Mouse (Mus musculus) ES-E14 (cell line): ENCODE results near the gene Dhx38. TPM values are rescaled to one million over a fixed set of nuclear protein-coding genes. Genes with fewer than 3 reads are reported as not detected.

Experiments used
- DNase-seq: peaks from one replicate; pipeline ENCODE4 v3.0.0-alpha.2; 2013; ENCODE audit warnings: low read depth, low spot score
- H3K27ac ChIP-seq: 2 replicates; pipeline ENCODE4 v1.5.1; 2012; ENCODE audit warnings: low read depth, mild to moderate bottlenecking, low read length, moderate library complexity, mixed read lengths; ENCODE audit not compliant: poor library complexity, insufficient read depth, severe bottlenecking
- H3K36me3 ChIP-seq: 2 replicates; pipeline ENCODE4 v1.6.1; 2012; ENCODE audit warnings: mild to moderate bottlenecking, low read length, moderate library complexity, mixed read lengths; ENCODE audit not compliant: control insufficient read depth, poor library complexity, insufficient read depth, severe bottlenecking
- H3K4me1 ChIP-seq, 2 experiments: fragments of 150-350 bp in 1 of 2; sonication (generic) in 1 of 2; 2 replicates each; pipeline ENCODE4 v1.6.1; 2012; ENCODE audit warnings: low read length in 2 of 2, mild to moderate bottlenecking in 1 of 2, mixed read lengths in 1 of 2; ENCODE audit not compliant: control insufficient read depth in 2 of 2, insufficient read depth in 2 of 2, poor library complexity in 1 of 2
- H3K4me3 ChIP-seq, 2 experiments: fragments of 150-350 bp in 1 of 2; sonication (generic) in 1 of 2; 2 replicates each; pipeline ENCODE4 v1.5.1; 2012; ENCODE audit warnings: low read length in 2 of 2, low read depth in 1 of 2, mild to moderate bottlenecking in 1 of 2, mixed read lengths in 1 of 2; ENCODE audit not compliant: insufficient read depth in 1 of 2, poor library complexity in 1 of 2, severe bottlenecking in 1 of 2
- H3K9ac ChIP-seq: 2 replicates; pipeline ENCODE4 v1.6.1; 2012; ENCODE audit warnings: low read depth, mild to moderate bottlenecking, low read length, mixed read lengths; ENCODE audit not compliant: poor library complexity, insufficient read depth, severe bottlenecking
- H3K9me3 ChIP-seq: fragments of 150-350 bp; sonication (generic); 2 replicates; pipeline ENCODE4 v1.6.1; 2012; ENCODE audit warnings: low read depth, mild to moderate bottlenecking, low read length; ENCODE audit not compliant: control insufficient read depth, insufficient read depth
- CHD2 ChIP-seq: IDR thresholded peaks from 2 replicates; pipeline ENCODE4 v1.6.1; 2014; ENCODE audit warnings: mild to moderate bottlenecking, low read depth, low read length, inconsistent platforms
- HCFC1 ChIP-seq: IDR thresholded peaks from 2 replicates; pipeline ENCODE4 v1.6.1; 2012; ENCODE audit warnings: low read length, inconsistent platforms, borderline replicate concordance; ENCODE audit not compliant: insufficient read depth
- MAFK ChIP-seq: IDR thresholded peaks from 2 replicates; pipeline ENCODE4 v1.6.1; 2014; ENCODE audit warnings: mild to moderate bottlenecking, low read depth, low read length, inconsistent platforms; ENCODE audit not compliant: insufficient read depth
- ZC3H11A ChIP-seq: IDR thresholded peaks from 2 replicates; pipeline ENCODE4 v1.6.1; 2012; ENCODE audit warnings: low read depth, mild to moderate bottlenecking, inconsistent platforms, low read length, borderline replicate concordance
- ZNF384 ChIP-seq: IDR thresholded peaks from 2 replicates; pipeline ENCODE4 v1.6.1; 2012; ENCODE audit warnings: low read depth, low read length, inconsistent platforms
- in situ Hi-C, 2 experiments: fragments of 600-800 bp; cut with MboI; formaldehyde crosslinking; loops; one replicate each; pipeline ENCODE4 v1.15.1; 2025; ENCODE audit warnings: low sequenced_read_pairs in 2 of 2, inconsistent platforms in 1 of 2; ENCODE audit not compliant: unreplicated experiment in 2 of 2
- total RNA-seq: library from RNA; depleted of rRNA; stranded (reverse); fragments of 300-350 nt; gene quantifications from 2 replicates; pipeline ENCODE4 v1.2.3, GENCODE M21; 2012; rRNA removed

The Dhx38 gene
- total RNA-seq, 1 experiment: 61.8 TPM

DNA sequence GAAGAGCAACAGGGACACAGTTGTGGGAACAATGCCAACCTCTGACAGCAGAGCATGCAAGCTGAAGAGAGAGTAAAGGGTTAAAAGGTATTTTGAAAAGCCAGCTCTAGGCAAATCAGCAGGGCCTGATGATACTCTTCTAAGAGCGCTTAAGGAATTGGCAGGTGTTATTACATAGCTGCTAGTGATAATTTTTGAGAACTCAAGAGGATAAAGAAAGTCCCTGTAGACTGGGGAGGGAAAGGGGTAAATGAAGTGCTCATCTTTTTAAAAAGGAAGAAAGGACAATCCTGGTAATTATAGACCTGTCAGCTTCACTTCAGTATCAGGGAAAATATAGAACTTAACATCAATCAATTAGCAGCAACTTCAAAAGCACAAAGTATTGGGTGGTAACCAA is 62.1 kb downstream of the Dhx38 start:
- Histone ChIP-seq H3K9ac (no peak overlapping the region), H3K4me3 (no peak overlapping the region), H3K4me1 (no peaks in the 10 kb centered on the region), H3K36me3 (no peaks in the 10 kb centered on the region), H3K9me3 (no peaks in the 10 kb centered on the region), H3K27ac (no peak overlapping the region)
- TF ChIP-seq CHD2: no peak
- TF ChIP-seq HCFC1: no peak
- TF ChIP-seq ZNF384: no peak
- TF ChIP-seq MAFK: no peak
- no peak for TF ChIP-seq ZC3H11A
- DNase-seq: no peak
- in situ Hi-C loops: no loop called here

DNA sequence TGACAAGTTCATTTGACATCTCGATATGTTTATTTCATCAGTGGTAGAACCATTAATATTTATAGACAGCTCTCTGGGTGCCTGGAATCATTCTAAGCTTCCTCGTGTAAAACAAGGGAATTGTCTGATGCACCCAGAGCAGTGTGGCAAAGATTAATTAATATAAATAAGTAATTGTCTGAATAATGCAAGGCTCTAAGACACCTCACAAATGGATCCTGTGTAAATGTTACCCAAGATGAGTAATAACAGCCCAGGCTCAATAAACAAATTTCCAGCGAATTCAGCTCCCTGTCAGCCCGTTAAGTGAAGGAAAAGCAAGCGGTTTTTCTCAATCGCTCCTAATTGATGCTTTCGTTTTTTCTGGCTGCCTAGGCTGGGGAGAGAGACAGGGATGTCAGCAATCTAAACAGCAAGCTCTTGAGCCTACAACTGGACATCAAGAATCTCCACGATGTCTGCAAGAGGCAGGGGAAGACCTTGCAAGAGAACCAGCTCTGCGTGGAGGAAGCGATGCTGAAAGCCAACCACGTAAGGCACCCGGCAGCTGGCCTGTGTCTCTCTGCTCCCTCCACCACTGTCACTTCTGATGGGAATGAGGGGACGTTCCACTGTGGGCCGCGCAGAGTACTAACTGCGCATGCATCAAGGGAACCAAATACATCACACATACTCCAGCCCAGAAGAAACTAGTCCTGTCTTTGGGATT is 66.5 kb downstream of the Dhx38 start:
- DNase-seq: no peak
- in situ Hi-C loops: no loop called here
- Histone ChIP-seq H3K4me3 (no peak overlapping the region), H3K27ac (no peak overlapping the region), H3K36me3 (no peaks in the 10 kb centered on the region), H3K9me3 (no peaks in the 10 kb centered on the region), H3K4me1 (no peaks in the 10 kb centered on the region), H3K9ac (no peak overlapping the region)
- TF ChIP-seq ZNF384 (no peak), MAFK (no peak), HCFC1 (no peak), ZC3H11A (no peak), CHD2 (no peak)

Other genes starting within 250 kb of the Dhx38 start
- gene Pmfbp1, start 71.8 kb downstream of the Dhx38 start, total RNA-seq: not detected in 2 replicates
- gene Txnl4b, start within 50 bp of the Dhx38 start, total RNA-seq: 4.1 and 7.8 TPM in 2 replicates
- gene Hp, start 13.3 kb upstream of the Dhx38 start, total RNA-seq: not detected in 2 replicates
- gene Dhodh, start 42.8 kb upstream of the Dhx38 start, total RNA-seq: 57.3 and 103 TPM in 2 replicates
- 0.54 and 0.58 TPM in 2 replicates for gene Pkd1l3, start 48.7 kb upstream of the Dhx38 start, total RNA-seq
- 22.8 and 28.5 TPM in 2 replicates for gene Ist1, start 127.4 kb upstream of the Dhx38 start, total RNA-seq
- gene Zfp821, start 139.7 kb upstream of the Dhx38 start, total RNA-seq: 8.7 and 9.1 TPM in 2 replicates
- 12.3 and 13.2 TPM in 2 replicates for gene Atxn1l, start 171.9 kb upstream of the Dhx38 start, total RNA-seq
- 31.3 and 51.4 TPM in 2 replicates for gene Ap1g1, start 212.7 kb upstream of the Dhx38 start, total RNA-seq